In the genomic region with DNA sequence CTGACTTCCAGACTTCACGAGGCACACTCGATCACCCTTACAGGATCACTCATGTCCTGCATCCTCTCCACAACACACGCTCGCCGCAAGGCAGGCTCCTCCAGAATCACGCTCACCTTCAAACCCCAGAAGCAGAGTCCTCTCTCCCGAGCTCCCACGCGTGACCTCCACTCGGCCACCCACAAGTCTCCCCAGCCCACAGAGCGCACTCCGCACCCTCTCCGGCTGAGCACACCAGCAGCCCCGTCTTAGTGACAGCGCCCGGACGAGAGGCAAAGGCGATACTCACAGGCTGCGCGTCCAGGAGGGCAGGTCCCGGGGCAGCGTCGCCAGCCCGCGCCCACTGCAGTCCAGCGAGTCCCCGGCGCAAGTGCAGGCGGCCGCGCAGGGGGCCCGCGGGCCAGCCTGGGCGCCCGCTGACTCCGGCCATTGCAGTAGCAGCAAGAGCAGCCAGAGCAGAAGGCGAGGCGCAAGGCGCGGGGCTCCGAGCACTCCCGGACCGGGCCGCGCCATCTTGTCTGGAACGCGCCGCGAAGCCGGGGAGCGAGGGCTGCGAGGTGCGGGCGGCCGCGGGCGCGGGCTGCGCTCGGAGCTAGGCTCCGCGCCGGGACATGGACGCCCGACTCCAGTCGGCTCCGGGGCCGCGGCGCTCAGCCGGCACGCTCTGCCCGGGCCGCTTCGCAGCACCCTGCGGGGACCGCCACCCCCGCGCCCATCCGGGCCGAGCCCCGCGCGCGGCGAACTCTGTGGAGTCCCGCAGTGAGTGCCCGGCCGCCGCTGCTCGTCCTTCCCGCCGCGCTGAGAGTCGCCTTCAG, we compare ENCODE assay signal across 7 mouse cellular contexts. TPM values are rescaled to one million over a fixed set of nuclear protein-coding genes. Genes with fewer than 3 reads are reported as not detected.
DNase-seq lines count a peak whose midpoint lies in the region; ATAC-seq and TF ChIP-seq lines count a peak whose summit lies in the region.

No protein-coding gene starts in this region.

- H3K27me3 ChIP-seq in embryonic facial prominence, embryonic 15.5 days, result no peaks in the 10 kb centered on the region
- no peaks in the 10 kb centered on the region for H3K27me3 ChIP-seq in heart, postnatal 0 days (ENCODE audit: control insufficient read depth, insufficient read depth, low read length)
- H3K27me3 ChIP-seq in midbrain, embryonic 12.5 days, result peaks cover 9% of the 10 kb centered on the region; the same call in 1 of the 2 replicates
- no peaks in the 10 kb centered on the region for H3K27me3 ChIP-seq in stomach, embryonic 14.5 days (ENCODE audit: control insufficient read depth, insufficient read depth, low read length)

- WGBS in embryonic facial prominence, embryonic 15.5 days, result under 1% methylated on average over 71 of the region's 95 CpGs
- WGBS in heart, postnatal 0 days, result under 1% methylated on average over 77 of the region's 95 CpGs
- under 1% methylated on average over 94 of the region's 95 CpGs for WGBS in midbrain, embryonic 12.5 days
- WGBS in stomach, embryonic 14.5 days, result under 1% methylated on average over 81 of the region's 95 CpGs

- peaks cover 46% of the 10 kb centered on the region for H3K4me1 ChIP-seq in embryonic facial prominence, embryonic 15.5 days
- H3K4me1 ChIP-seq in heart, postnatal 0 days (ENCODE audit: control insufficient read depth, insufficient read depth), result peaks cover 46% of the 10 kb centered on the region
- peaks cover 58% of the 10 kb centered on the region for H3K4me1 ChIP-seq in midbrain, embryonic 12.5 days
- H3K4me1 ChIP-seq in stomach, embryonic 14.5 days (ENCODE audit: control insufficient read depth, insufficient read depth, low read length), result peaks cover 20% of the 10 kb centered on the region

- peak overlapping the region; percentile 92 for H3K27ac ChIP-seq in embryonic facial prominence, embryonic 15.5 days (replicated peaks)
- peak overlapping the region; percentile 84 for H3K27ac ChIP-seq in heart, postnatal 0 days (ENCODE audit: low read depth)
- peak overlapping the region; percentile 92 for H3K27ac ChIP-seq in midbrain, embryonic 12.5 days (replicated peaks)
- H3K27ac ChIP-seq in stomach, embryonic 14.5 days (ENCODE audit: low read length), result peak overlapping the region; percentile 95

- H3K9ac ChIP-seq in embryonic facial prominence, embryonic 15.5 days, result peak overlapping the region; percentile 82
- H3K9ac ChIP-seq in heart, postnatal 0 days (replicated peaks; ENCODE audit: low read depth, low read length), result peak overlapping the region; percentile 90
- peak overlapping the region; percentile 96 for H3K9ac ChIP-seq in midbrain, embryonic 12.5 days (replicated peaks)
- peak overlapping the region; percentile 98 for H3K9ac ChIP-seq in stomach, embryonic 14.5 days (replicated peaks; ENCODE audit: low read depth, low read length)

- peak; percentile 24 for DNase-seq in ES-CJ7 (ENCODE audit: low read depth, low spot score)
- DNase-seq in heart, postnatal 0 days (ENCODE audit: low spot score), result peak; percentile 31
- DNase-seq in kidney, postnatal 4 days, result peak; percentile 64 to 80

- H3K4me2 ChIP-seq in embryonic facial prominence, embryonic 15.5 days (replicated peaks), result peak overlapping the region; percentile 57
- H3K4me2 ChIP-seq in heart, postnatal 0 days (ENCODE audit: low read depth, low read length), result peak overlapping the region; percentile 96
- H3K4me2 ChIP-seq in midbrain, embryonic 12.5 days (replicated peaks), result peak overlapping the region; percentile 88
- peak overlapping the region; percentile 62 for H3K4me2 ChIP-seq in stomach, embryonic 14.5 days (replicated peaks; ENCODE audit: low read depth, low read length)

- H3K36me3 ChIP-seq in embryonic facial prominence, embryonic 15.5 days, result no peaks in the 10 kb centered on the region
- H3K36me3 ChIP-seq in heart, postnatal 0 days (replicated peaks; ENCODE audit: control insufficient read depth, insufficient read depth, low read length), result no peaks in the 10 kb centered on the region
- H3K36me3 ChIP-seq in midbrain, embryonic 12.5 days, result no peaks in the 10 kb centered on the region
- no peaks in the 10 kb centered on the region for H3K36me3 ChIP-seq in stomach, embryonic 14.5 days (ENCODE audit: control insufficient read depth, insufficient read depth, low read length)

- H3K9me3 ChIP-seq in embryonic facial prominence, embryonic 15.5 days (replicated peaks), result no peaks in the 10 kb centered on the region
- H3K9me3 ChIP-seq in heart, postnatal 0 days (replicated peaks; ENCODE audit: control insufficient read depth, low read length), result no peaks in the 10 kb centered on the region
- no peaks in the 10 kb centered on the region for H3K9me3 ChIP-seq in midbrain, embryonic 12.5 days
- no peaks in the 10 kb centered on the region for H3K9me3 ChIP-seq in stomach, embryonic 14.5 days (ENCODE audit: control insufficient read depth, low read depth, low read length)

- peak overlapping the region; percentile 90 for H3K4me3 ChIP-seq in embryonic facial prominence, embryonic 15.5 days (replicated peaks)
- peak overlapping the region; percentile 95 for H3K4me3 ChIP-seq in heart, postnatal 0 days (ENCODE audit: low read depth, low read length)
- H3K4me3 ChIP-seq in midbrain, embryonic 12.5 days, result peak overlapping the region; percentile 76
- H3K4me3 ChIP-seq in stomach, embryonic 14.5 days (ENCODE audit: low read depth, low read length), result peak overlapping the region; percentile 97

- no peak for TF ChIP-seq CTCF in heart, postnatal 0 days (IDR thresholded peaks at IDR 0.05; ENCODE audit: low read depth)

- peak; percentile 2 for ATAC-seq in activated CD4-positive, CD25-positive, alpha-beta regulatory T cell, adult 4 months
- peak; percentile 48 for ATAC-seq in embryonic facial prominence, embryonic 15.5 days (ENCODE audit: insufficient number of reproducible peaks, low FRiP score, low TSS enrichment, low read depth)
- ATAC-seq in heart, postnatal 0 days (ENCODE audit: insufficient read depth, low read depth), result peak; percentile 24
- ATAC-seq in midbrain, embryonic 12.5 days (ENCODE audit: low FRiP score, low read depth), result peak; percentile 38; the same call in 1 of the 2 replicates
- peak; percentile 9 for ATAC-seq in stomach, embryonic 14.5 days (ENCODE audit: insufficient number of reproducible peaks, insufficient read depth, low FRiP score, low read depth)

- TF ChIP-seq EP300 in heart, postnatal 0 days (IDR thresholded peaks at IDR 0.05; ENCODE audit: low read depth), result no peak

RNA-seq across cellular contexts. Expression of gene Lrig1, which starts 0.6 kb away (rescaled TPM):
- polyA plus RNA-seq in activated CD4-positive, CD25-positive, alpha-beta regulatory T cell, adult 4 months (2017; shearing (Covaris generic)), result 10 to 100 TPM; 16.2 to 31.1 TPM
- polyA plus RNA-seq in embryonic facial prominence, embryonic 15.5 days (2015; fragmentation: Nextera tagmentation; extraction: Ambion mirVana), result 28.9 TPM in 2 replicates
- 50.2 and 54.3 TPM in 2 replicates for total RNA-seq in heart, postnatal 0 days (2014; rRNA removed; ENCODE audit: low replicate concordance)
- polyA plus RNA-seq in heart, postnatal 0 days (2015; fragmentation: Nextera tagmentation; extraction: Ambion mirVana), result 7.1 and 7.3 TPM in 2 replicates
- polyA plus RNA-seq in midbrain, embryonic 12.5 days (2016; fragmentation: Nextera tagmentation; extraction: Ambion mirVana), result 14.4 and 17.3 TPM in 2 replicates
- 49.3 and 51.7 TPM in 2 replicates for polyA plus RNA-seq in stomach, embryonic 14.5 days (2014; fragmentation: Nextera tagmentation; extraction: Ambion mirVana)

Comparison
In these comparisons a context has a peak if more than half of its experiments do, and no peak if none do; other contexts are left out.
1. Peak in every context shown above with its lines: DNase-seq, ATAC-seq, H3K4me3 ChIP-seq and H3K27ac ChIP-seq.